Mouse (Mus musculus) ovary, postnatal 10 days (tissue): ENCODE measurements around the gene Kcnc3.

Experiments
- DNase-seq: peaks from one replicate; pipeline ENCODE4 v3.0.0; 2022; ENCODE audit warnings: low spot score

Gene Kcnc3

GRCm38 (mm10) chr7:44596996-44597538, 6.6 kb downstream of the Kcnc3 start:
- DNase-seq: no peak

DNA sequence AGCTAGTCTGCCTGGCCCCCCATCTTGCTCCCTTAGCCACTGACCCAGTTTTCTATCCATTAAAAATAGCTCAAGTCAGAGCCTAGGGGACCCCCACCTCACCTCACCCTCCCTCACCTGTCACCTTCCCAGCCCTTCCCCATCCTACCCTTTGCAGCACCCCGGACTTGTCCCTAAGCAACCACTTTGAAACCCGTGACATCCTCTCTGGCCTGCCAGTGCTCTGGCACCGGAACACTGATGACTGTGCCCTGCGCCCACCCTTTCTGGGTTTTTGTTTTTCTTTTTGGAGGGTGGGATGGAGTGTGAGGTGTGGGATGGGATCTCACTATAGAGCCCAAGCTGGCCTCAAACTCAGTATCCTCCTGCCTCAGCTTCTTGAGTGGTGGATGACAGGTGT, 7.2 kb downstream of the Kcnc3 start:
- DNase-seq: no peak

DNA sequence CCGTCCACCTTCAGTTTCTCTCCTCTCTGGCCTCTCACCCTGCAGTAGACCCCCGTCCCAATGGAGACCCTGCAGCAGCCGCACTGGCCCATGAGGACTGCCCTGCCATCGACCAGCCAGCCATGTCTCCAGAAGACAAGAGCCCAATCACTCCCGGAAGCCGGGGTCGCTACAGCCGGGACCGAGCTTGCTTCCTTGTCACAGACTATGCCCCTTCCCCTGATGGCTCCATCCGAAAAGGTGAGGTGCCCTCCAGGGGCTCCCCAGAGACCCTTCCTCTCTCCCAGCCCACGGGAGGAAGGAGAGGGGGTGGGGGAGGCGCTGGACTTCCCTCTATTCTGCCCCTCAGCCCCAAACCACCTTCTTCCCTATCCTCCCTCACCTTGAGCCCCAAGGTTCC, 7.9 kb downstream of the Kcnc3 start:
- DNase-seq: no peak

DNA sequence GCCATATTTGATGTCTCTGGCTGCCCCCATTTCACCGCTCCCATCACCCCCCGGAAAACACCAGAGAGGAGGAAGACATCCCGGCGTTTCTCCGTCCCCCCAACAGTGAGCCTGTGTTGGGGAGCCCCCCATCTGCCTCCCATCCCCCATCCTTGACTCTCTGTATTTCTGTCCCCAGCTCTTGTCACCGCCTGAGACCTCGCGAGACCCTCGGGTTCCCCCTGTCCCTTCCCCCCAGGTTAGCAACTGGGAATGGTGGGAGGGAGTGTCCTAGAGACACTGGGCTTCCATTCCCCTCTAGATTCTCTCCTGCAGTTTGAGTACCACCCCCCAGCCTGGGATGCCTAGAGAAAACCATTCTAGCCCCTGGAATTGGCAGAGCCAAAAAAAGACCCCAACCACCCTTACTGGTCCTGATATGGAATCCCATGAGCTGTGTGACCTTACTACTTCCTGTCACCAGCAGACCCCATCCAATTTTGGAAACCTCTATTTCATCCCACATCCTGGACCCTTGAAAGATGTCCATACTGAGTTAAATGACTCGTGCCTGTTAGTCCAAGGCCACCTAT, 10.3 kb downstream of the Kcnc3 start:
- DNase-seq: no peak

DNA sequence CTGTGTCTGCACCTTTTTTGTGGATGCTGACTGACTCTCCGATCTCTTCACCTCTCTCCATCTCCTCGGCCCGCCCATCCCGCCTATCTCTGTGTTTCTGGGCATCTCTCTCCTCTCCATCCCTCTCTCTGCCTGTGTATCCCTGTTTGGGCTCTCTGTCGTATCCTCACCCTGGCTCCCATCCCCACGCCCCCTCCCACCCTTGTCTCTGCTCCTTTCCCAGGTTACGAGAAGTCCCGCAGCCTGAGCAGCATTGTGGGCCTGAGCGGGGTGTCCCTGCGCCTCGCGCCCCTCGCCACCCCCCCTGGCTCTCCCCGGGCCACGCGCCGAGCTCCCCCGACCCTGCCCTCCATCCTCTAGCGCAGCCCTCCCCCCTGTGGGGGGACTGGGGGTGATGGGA, 11.2 kb downstream of the Kcnc3 start:
- no peak for DNase-seq

DNA sequence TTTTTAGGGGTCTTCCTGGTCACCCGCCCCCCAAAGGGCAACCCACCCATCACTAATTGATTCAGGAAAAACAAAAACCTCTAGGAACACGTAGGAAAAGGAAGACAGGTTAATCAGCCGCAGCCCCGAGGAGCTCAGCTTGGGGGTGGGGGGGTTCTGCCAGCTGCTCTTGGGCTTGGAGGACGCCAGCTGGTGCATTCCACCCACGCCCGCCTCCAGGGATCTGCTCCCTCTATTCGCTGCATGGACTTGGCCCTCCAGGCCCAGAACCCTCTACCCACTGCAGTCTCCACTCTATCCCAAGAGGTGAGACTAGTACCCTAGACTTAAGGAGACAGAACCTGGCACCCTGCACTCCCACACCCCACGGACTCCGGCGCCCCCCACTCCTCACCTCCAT, 12.0 kb downstream of the Kcnc3 start:
- no peak for DNase-seq

- no peak for DNase-seq
Measured at GRCm38 (mm10) chr7:44603186-44603855, 12.9 kb downstream of the Kcnc3 start.

- DNase-seq: no peak
Measured at GRCm38 (mm10) chr7:44604139-44604606, 13.7 kb downstream of the Kcnc3 start.

DNA sequence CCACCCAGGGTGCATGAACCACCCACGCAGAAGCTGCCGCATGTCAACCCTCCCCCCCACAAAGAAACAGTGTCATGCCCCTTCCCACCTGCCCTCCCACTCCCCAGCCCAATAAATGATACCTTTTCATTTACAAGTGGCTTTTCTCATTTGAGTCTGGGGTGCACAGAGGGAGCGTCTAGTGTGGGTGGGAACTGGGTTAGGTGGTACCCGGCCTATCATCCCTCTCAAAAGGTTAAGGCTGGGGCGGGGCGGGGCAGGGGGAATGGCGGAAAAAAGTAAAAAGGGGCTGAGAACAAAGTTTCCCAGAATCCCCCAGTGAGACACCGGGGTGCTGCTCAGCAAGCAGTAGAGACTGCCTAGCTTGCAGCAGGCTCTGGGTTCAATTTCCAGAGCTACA, 14.2 kb downstream of the Kcnc3 start:
- no peak for DNase-seq

DNA sequence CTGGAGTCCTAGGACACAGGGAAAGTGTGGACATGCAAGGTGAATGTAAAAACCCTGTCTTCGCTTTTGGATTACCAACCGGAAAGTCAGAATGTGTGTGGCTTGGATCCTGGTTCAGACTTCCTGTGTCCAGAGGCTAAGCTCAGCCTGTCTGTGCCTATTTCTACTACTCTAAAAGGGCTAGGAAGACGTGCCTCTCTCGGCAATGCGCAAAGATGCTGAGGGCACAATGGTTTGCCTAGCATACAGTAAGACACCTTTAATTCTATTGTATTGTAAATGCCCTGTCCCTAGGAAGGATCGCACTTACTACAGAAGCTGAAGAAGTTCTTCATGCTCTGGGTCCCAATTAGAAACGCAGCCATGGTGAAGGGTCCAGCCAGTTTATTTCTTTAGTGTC, 15.0 kb downstream of the Kcnc3 start:
- DNase-seq: no peak

DNA sequence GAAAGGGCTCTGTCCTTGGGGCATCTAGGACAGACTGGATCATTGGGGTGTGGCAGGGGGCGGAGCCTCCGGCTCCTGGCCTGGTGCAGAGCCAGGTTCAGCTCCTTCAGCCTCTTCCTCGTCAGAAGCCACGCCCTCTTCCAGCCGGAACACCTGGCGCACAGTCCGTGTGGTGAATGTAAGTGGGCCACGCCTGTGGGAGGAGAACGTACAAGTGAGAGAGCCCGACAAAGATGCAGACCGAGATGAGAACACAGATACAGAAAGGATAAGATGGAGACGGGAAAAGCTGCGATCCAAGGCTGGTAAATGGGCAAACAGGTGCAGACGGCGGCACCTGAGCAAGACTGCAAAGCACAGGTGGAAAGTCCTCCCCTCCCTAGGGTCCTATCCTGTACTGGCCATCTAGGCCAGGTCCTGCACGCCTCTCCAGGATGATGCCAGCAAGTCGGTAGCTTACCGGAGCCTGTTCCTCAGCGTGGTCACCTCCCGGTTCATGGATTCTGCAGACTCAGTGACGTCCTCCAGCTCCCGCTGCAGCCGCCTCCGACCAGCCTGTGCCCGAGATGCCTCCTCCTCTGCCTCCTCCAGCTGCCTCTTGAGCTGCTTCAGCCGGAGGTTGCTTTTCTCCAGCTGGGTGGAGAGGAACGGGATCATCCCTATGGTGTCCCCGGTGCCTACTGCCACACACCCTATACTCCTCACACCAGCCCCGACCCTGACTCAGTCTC, 15.9 kb downstream of the Kcnc3 start:
- no peak for DNase-seq

GRCm38 (mm10) chr7:44612192-44612591, 21.7 kb downstream of the Kcnc3 start:
- no peak for DNase-seq

DNA sequence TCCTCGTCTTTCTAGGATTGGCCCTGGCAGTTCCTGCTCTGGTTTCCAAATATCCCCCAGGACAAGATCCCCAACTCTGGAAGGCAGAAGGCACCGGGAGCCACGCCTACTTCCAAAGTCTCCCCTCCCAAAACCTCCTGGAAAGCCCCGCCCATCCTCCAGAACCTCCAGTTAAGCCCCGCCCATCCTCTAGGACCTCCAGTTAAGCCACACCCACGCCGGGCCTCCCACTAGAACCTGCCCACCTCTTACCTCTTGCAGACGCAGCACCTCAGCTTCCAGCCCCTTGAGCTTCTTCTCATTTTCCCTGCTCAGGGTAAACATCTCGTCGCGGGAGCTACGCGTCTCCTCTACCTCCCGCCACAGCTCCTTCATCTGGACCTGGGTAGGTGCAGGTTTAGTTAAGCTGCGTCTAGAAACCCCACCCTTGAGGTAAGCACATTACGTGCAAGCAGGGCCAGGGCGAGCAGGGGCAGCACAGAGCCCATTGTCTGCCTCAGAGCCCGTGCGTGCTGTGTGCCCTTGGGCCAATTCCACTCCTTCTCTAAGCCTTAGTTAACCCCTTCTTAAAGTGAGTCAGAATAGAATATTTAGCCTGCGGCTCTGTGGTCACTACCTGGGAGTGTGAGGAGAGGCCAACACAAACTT, 23.7 kb downstream of the Kcnc3 start:
- DNase-seq: no peak

GRCm38 (mm10) chr7:44615309-44615708, 24.8 kb downstream of the Kcnc3 start:
- DNase-seq: no peak

- no peak for DNase-seq
Measured at GRCm38 (mm10) chr7:44615987-44616386, 25.5 kb downstream of the Kcnc3 start.

DNA sequence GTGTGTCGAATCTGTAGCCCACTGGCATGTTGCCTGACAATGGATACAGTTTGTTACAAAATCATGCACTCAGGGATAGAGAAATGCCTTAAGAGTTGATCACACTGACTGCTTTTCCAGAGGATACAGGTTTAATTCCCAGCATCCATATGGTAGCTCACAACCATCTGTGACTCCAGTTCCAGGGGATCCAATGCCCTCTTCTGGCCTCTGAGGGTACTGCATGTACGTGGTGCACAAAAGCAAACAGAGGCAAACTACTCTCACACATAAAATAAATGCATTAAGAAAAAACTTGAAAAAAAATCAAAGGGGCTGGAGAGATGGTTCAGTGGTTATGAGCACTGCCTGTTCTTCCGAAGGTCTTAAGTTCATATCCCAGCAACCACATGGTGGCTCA, 26.6 kb downstream of the Kcnc3 start:
- DNase-seq: no peak

DNA sequence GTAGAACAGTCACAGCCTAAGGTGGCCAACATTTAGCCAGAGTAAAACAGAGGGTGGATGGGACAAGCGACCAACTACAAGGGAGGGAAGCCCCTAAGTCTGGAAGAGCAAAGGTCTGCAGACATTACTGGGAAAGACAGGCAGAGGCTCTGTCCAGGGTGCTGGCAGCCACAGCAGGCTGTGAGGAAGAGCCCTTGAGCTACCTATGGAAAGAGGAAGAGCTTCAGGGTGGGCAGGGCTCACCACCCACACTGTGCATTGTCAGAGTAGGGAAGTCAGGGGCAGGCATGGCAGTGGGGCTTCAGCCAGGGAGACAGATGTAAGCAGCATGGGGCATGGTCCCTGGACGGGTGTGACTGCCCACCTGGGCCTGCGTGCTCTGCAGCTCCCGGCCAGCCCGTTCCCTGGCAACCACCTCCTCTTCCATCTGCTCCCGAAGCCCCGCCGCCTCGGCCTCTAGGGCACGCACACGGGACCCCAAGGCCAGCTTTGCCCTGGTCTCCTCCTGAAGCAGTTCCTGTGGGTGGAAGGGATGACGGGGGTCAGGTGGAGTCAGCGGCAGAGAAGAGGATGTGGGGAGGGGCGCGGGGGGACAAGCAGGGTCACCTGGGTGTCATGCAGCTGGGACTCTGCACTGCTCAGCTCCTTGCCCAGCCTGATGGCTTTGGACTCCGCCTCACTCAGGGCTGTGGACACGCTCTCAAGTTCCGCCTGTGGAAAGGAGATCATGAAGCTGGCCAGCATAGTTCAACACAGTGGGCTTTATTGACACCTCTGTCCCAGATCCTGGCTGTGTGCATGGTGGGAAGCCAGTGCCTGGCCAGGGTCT, 33.5 kb downstream of the Kcnc3 start:
- DNase-seq: no peak

- DNase-seq: no peak
Measured at GRCm38 (mm10) chr7:44624543-44624826, 34.0 kb downstream of the Kcnc3 start.

DNA sequence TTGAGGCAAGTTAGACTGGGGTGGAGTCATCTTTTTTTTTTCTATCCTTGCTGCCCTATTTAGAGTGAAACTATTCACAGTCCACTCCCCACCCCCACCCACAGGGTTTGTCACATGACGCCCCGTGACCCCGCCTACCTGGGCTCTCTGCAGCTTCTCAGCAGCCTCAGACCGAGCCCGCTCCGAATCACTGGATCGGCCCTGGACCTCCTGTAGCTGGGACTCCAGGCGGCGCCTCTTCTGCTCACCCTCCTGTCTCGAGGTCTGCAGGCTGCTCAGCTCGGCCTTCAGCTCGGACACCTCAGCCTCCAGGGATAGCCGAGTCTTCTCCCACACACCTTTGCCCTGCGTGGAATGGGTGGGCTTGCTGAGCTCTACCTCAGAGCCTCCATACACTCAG, 34.4 kb downstream of the Kcnc3 start:
- DNase-seq: no peak

- no peak for DNase-seq
Measured at GRCm38 (mm10) chr7:44625241-44626067, 35.0 kb downstream of the Kcnc3 start.

GRCm38 (mm10) chr7:44626068-44626385, 35.6 kb downstream of the Kcnc3 start:
- DNase-seq: no peak
